Mouse (Mus musculus): ENCODE data around the gene Il17rd.
A peak's percentile ranks its signal among the peaks of the same experiment; 100 is the strongest.

Il17rd gene

GRCm38 (mm10) chr14:27038783-27039182 lies at the start of gene Il17rd:
TSS of gene Il17rd (plus strand) at chr14:27038941.
- DNase-seq (ENCODE audit: low spot score), result peak; percentile 94

GRCm38 (mm10) chr14:26991622-26992021 lies 47.1 kb upstream of the Il17rd start:
- DNase-seq (ENCODE audit: low spot score), result no peak

GRCm38 (mm10) chr14:26993427-26993826 lies 45.3 kb upstream of the Il17rd start:
- DNase-seq (ENCODE audit: low spot score), result no peak

- DNase-seq (ENCODE audit: low spot score), result peak; percentile 25
These were observed 44.5 kb upstream of the Il17rd start, which contains the start of gene Hesx1 for GRCm38 (mm10) chr14:26994211-26994741. TSS of gene Hesx1 (plus strand) at chr14:26994416.

- DNase-seq (ENCODE audit: low spot score), result no peak
These were observed 42.5 kb upstream of the Il17rd start for GRCm38 (mm10) chr14:26996257-26996656.

- DNase-seq (ENCODE audit: low spot score), result no peak
These were observed 38.4 kb upstream of the Il17rd start for GRCm38 (mm10) chr14:27000386-27000785.

GRCm38 (mm10) chr14:27004906-27005305 lies 33.8 kb upstream of the Il17rd start:
- no peak for DNase-seq (ENCODE audit: low spot score)

GRCm38 (mm10) chr14:27005937-27006336 lies 32.8 kb upstream of the Il17rd start:
- DNase-seq (ENCODE audit: low spot score), result no peak

GRCm38 (mm10) chr14:27011561-27011960 lies 27.2 kb upstream of the Il17rd start:
- DNase-seq (ENCODE audit: low spot score), result no peak

GRCm38 (mm10) chr14:27013658-27014057 lies 25.1 kb upstream of the Il17rd start:
- peak; percentile 24 for DNase-seq (ENCODE audit: low spot score)

- no peak for DNase-seq (ENCODE audit: low spot score)
These were observed 20.8 kb upstream of the Il17rd start for GRCm38 (mm10) chr14:27017936-27018335.

- peak; percentile 48 for DNase-seq (ENCODE audit: low spot score)
These were observed 18.9 kb upstream of the Il17rd start for GRCm38 (mm10) chr14:27019850-27020249.

GRCm38 (mm10) chr14:27022876-27023275 lies 15.9 kb upstream of the Il17rd start:
- no peak for DNase-seq (ENCODE audit: low spot score)

- DNase-seq (ENCODE audit: low spot score), result no peak
These were observed 14.1 kb upstream of the Il17rd start for GRCm38 (mm10) chr14:27024664-27025063.

- DNase-seq (ENCODE audit: low spot score), result peak; percentile 59
These were observed 9.0 kb upstream of the Il17rd start for GRCm38 (mm10) chr14:27029771-27030173.

GRCm38 (mm10) chr14:27031142-27031541 lies 7.6 kb upstream of the Il17rd start:
- peak; percentile 75 for DNase-seq (ENCODE audit: low spot score)

GRCm38 (mm10) chr14:27037513-27037912 lies 1.2 kb upstream of the Il17rd start:
- DNase-seq (ENCODE audit: low spot score), result no peak

GRCm38 (mm10) chr14:27039281-27040248 lies 824 bp downstream of the Il17rd start:
- DNase-seq (ENCODE audit: low spot score), result peak; percentile 35

GRCm38 (mm10) chr14:27040451-27040850 lies 1.7 kb downstream of the Il17rd start:
- no peak for DNase-seq (ENCODE audit: low spot score)

GRCm38 (mm10) chr14:27042280-27042983 lies 3.7 kb downstream of the Il17rd start:
- no peak for DNase-seq (ENCODE audit: low spot score)

- DNase-seq (ENCODE audit: low spot score), result no peak
These were observed 4.7 kb downstream of the Il17rd start for GRCm38 (mm10) chr14:27043416-27043815.

GRCm38 (mm10) chr14:27044221-27044966 lies 5.7 kb downstream of the Il17rd start:
- DNase-seq (ENCODE audit: low spot score), result peak; percentile 51
